Mouse (Mus musculus) MEL (cell line): Measurements from ENCODE around the gene Prdm1. TPM values are rescaled to one million over a fixed set of nuclear protein-coding genes. Genes with fewer than 3 reads are reported as not detected.

Source experiments
- DNase-seq: peaks from one replicate; pipeline ENCODE4 v3.0.0; 2011; ENCODE audit warnings: low read depth, low spot score
- H3K27ac ChIP-seq: 2 replicates; pipeline ENCODE4 v1.5.1; 2012; ENCODE audit warnings: low read depth, mild to moderate bottlenecking, control low read depth, low read length, moderate library complexity; ENCODE audit not compliant: control insufficient read depth
- H3K27me3 ChIP-seq, 2 experiments: fragments of 150-350 bp in 1 of 2; sonication (generic) in 1 of 2; 2 replicates each; pipeline ENCODE4 v1.6.1; 2012; ENCODE audit warnings: low read length in 2 of 2, mild to moderate bottlenecking in 2 of 2, improper control_type of control experiment in 1 of 2, moderate library complexity in 1 of 2; ENCODE audit not compliant: insufficient read depth in 2 of 2, control insufficient read depth in 1 of 2
- H3K36me3 ChIP-seq, 2 experiments: 2 replicates each; pipeline ENCODE4 v1.6.1; 2012 to 2014; ENCODE audit warnings: low read length in 2 of 2, improper control_type of control experiment in 1 of 2, inconsistent platforms in 1 of 2, mild to moderate bottlenecking in 1 of 2; ENCODE audit not compliant: insufficient read depth in 2 of 2, control insufficient read depth in 1 of 2
- H3K4me1 ChIP-seq, 2 experiments: fragments of 150-350 bp in 1 of 2; sonication (generic) in 1 of 2; 2 replicates each; pipeline ENCODE4 v1.6.1; 2012; ENCODE audit warnings: low read length in 2 of 2, improper control_type of control experiment in 1 of 2, mild to moderate bottlenecking in 1 of 2; ENCODE audit not compliant: insufficient read depth in 2 of 2, control insufficient read depth in 1 of 2
- H3K4me3 ChIP-seq, 2 experiments: fragments of 150-350 bp in 1 of 2; sonication (generic) in 1 of 2; 2 replicates each; pipeline ENCODE4 v1.5.1; 2012; ENCODE audit warnings: low read depth in 2 of 2, low read length in 2 of 2, mild to moderate bottlenecking in 2 of 2, moderate library complexity in 2 of 2, control low read depth in 1 of 2, improper control_type of control experiment in 1 of 2; ENCODE audit not compliant: control insufficient read depth in 1 of 2, insufficient read depth in 1 of 2
- H3K79me2 ChIP-seq: 2 replicates; pipeline ENCODE4 v1.6.1; 2012; ENCODE audit warnings: mild to moderate bottlenecking, low read length, moderate library complexity; ENCODE audit not compliant: control insufficient read depth, poor library complexity, insufficient read depth
- H3K9ac ChIP-seq: 2 replicates; pipeline ENCODE4 v1.6.1; 2012; ENCODE audit warnings: low read depth, mild to moderate bottlenecking, control low read depth, low read length, moderate library complexity; ENCODE audit not compliant: control insufficient read depth, poor library complexity, severe bottlenecking
- H3K9me3 ChIP-seq: fragments of 150-350 bp; sonication (generic); replicated peaks from 2 replicates; pipeline ENCODE4 v1.6.1; 2012; ENCODE audit warnings: mild to moderate bottlenecking, low read length, improper control_type of control experiment, moderate library complexity; ENCODE audit not compliant: insufficient read depth
- CHD2 ChIP-seq: IDR thresholded peaks from 2 replicates; pipeline ENCODE4 v1.6.1; 2011; ENCODE audit warnings: low read length, improper control_type of control experiment
- E2F4 ChIP-seq: IDR thresholded peaks from 2 replicates; pipeline ENCODE4 v1.6.1; 2011; ENCODE audit warnings: low read depth, low read length, improper control_type of control experiment, borderline replicate concordance
- ELF1 ChIP-seq: IDR thresholded peaks from 2 replicates; pipeline ENCODE4 v1.6.1; 2014; ENCODE audit warnings: low read depth, mild to moderate bottlenecking, inconsistent platforms, low read length, improper control_type of control experiment, moderate library complexity
- GABPA ChIP-seq: IDR thresholded peaks from 2 replicates; pipeline ENCODE4 v1.6.1; 2012; ENCODE audit warnings: low read depth, mild to moderate bottlenecking, inconsistent platforms, low read length, improper control_type of control experiment, moderate library complexity
- JUND ChIP-seq: IDR thresholded peaks from 2 replicates; pipeline ENCODE4 v1.6.1; 2011; ENCODE audit warnings: low read depth, mild to moderate bottlenecking, improper control_type of control experiment, low read length
- KAT2A ChIP-seq: conservative IDR thresholded peaks from 2 replicates; pipeline ENCODE4 v1.6.1; 2012; ENCODE audit warnings: low read depth, low read length, improper control_type of control experiment, inconsistent platforms
- MEF2A ChIP-seq: IDR thresholded peaks from 2 replicates; pipeline ENCODE4 v1.6.1; 2014; ENCODE audit warnings: low read depth, mild to moderate bottlenecking, inconsistent platforms, low read length, improper control_type of control experiment; ENCODE audit not compliant: poor library complexity, insufficient replicate concordance, severe bottlenecking; ENCODE audit errors: extremely low read depth
- MYB ChIP-seq: IDR thresholded peaks from 2 replicates; pipeline ENCODE4 v1.6.1; 2011; ENCODE audit warnings: mild to moderate bottlenecking, low read depth, low read length, improper control_type of control experiment
- POLR2A ChIP-seq, 2 experiments: IDR thresholded peaks; 2 replicates each; pipeline ENCODE4 v1.6.1; 2011 to 2012; ENCODE audit warnings: low read length in 2 of 2, mild to moderate bottlenecking in 2 of 2, control low read depth in 1 of 2, improper control_type of control experiment in 1 of 2, low read depth in 1 of 2, moderate library complexity in 1 of 2; ENCODE audit not compliant: control insufficient read depth in 1 of 2, insufficient read depth in 1 of 2, poor library complexity in 1 of 2
- POLR2AphosphoS5 ChIP-seq: IDR thresholded peaks from 2 replicates; pipeline ENCODE4 v1.6.1; 2012; ENCODE audit warnings: low read depth, borderline replicate concordance, mild to moderate bottlenecking, inconsistent platforms, low read length, moderate library complexity, mixed read lengths
- RAD21 ChIP-seq: IDR thresholded peaks from 2 replicates; pipeline ENCODE4 v1.6.1; 2011; ENCODE audit warnings: mild to moderate bottlenecking, low read depth, low read length, improper control_type of control experiment
- TAL1 ChIP-seq: IDR thresholded peaks from 2 replicates; pipeline ENCODE4 v1.6.1; 2012; ENCODE audit warnings: mild to moderate bottlenecking, inconsistent platforms, low read length, moderate library complexity, mixed read lengths
- TBP ChIP-seq: IDR thresholded peaks from 2 replicates; pipeline ENCODE4 v1.8.0; 2011; ENCODE audit warnings: low read depth, low read length, improper control_type of control experiment
- UBTF ChIP-seq: IDR thresholded peaks from 2 replicates; pipeline ENCODE4 v1.6.1; 2012; ENCODE audit warnings: low read depth, mild to moderate bottlenecking, inconsistent platforms, low read length, improper control_type of control experiment, moderate library complexity, borderline replicate concordance; ENCODE audit not compliant: insufficient read depth
- USF2 ChIP-seq, 2 experiments: IDR thresholded peaks; 2 replicates each; pipeline ENCODE4 v1.6.1; 2011 to 2012; ENCODE audit warnings: improper control_type of control experiment in 2 of 2, low read length in 2 of 2, borderline replicate concordance in 1 of 2, inconsistent platforms in 1 of 2, low read depth in 1 of 2, mild to moderate bottlenecking in 1 of 2; ENCODE audit not compliant: insufficient read depth in 1 of 2
- ZKSCAN1 ChIP-seq: IDR thresholded peaks from 2 replicates; pipeline ENCODE4 v1.6.1; 2012; ENCODE audit warnings: low read depth, mild to moderate bottlenecking, inconsistent platforms, low read length, improper control_type of control experiment, moderate library complexity
- ZNF384 ChIP-seq: IDR thresholded peaks from 2 replicates; pipeline ENCODE4 v1.6.1; 2012; ENCODE audit warnings: low read depth, mild to moderate bottlenecking, inconsistent platforms, low read length, improper control_type of control experiment
- polyA plus RNA-seq, 2 experiments: library from polyadenylated mRNA; stranded (reverse) in 1 of 2; unstranded in 1 of 2; fragments of >175 nt in 1 of 2; fragments of >200 nt in 1 of 2; gene quantifications; 2 replicates each; pipeline versions ENCODE4 v1.2.1 to v1.2.4; 2012; ENCODE audit warnings: low replicate concordance in 2 of 2, low read depth in 1 of 2; ENCODE audit not compliant: insufficient read length in 2 of 2, insufficient read depth in 1 of 2, missing spikeins in 1 of 2
- total RNA-seq: library from RNA; depleted of rRNA; stranded (reverse); fragments of 300-350 nt; gene quantifications from 2 replicates; pipeline ENCODE4 v1.2.3, GENCODE M21; 2012

The Prdm1 gene
- total and polyA plus RNA-seq, 3 experiments: 0.14 TPM; not detected in 2

DNA sequence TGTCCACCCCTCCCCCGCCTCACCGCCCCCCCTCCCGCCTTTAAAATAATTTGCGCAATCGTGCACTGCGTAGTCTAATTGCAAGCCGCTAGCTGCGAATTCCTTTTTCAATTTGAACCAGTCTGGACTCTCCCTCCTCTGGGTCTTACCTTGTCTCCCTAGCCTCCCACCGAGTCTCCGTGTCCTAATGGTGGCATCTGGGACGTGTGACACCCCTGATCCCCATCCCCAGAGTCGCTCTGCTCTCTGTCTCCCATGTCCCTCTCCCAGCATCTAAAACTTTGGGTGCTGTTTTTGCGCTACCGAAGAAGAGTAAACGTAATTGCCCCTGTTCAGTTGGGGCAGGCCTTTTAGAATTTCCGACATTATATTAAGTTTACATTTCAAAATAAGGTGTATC lies 650 bp downstream of the Prdm1 start:
- no peaks in the 10 kb centered on the region; a peak in 1 of 4 replicates for H3K27me3 ChIP-seq
- DNase-seq: no peak
- no peak overlapping the region for H3K9ac ChIP-seq
- no peak overlapping the region for H3K27ac ChIP-seq
- TF ChIP-seq TBP: no peak
- no peak for TF ChIP-seq RAD21
- no peak for TF ChIP-seq POLR2AphosphoS5
- TF ChIP-seq UBTF: no peak
- TF ChIP-seq ZNF384: no peak
- peaks cover 0 to 9% of the 10 kb centered on the region in 2 experiments; a peak in 2 of 4 replicates for H3K36me3 ChIP-seq
- H3K79me2 ChIP-seq: no peaks in the 10 kb centered on the region
- peaks cover 0 to 7% of the 10 kb centered on the region in 2 experiments; a peak in 2 of 4 replicates for H3K4me1 ChIP-seq
- no peak overlapping the region for H3K4me3 ChIP-seq
- H3K9me3 ChIP-seq: no peaks in the 10 kb centered on the region

- Histone ChIP-seq H3K27ac (no peak overlapping the region), H3K79me2 (no peaks in the 10 kb centered on the region), H3K27me3 (no peaks in the 10 kb centered on the region; a peak in 1 of 4 replicates), H3K9ac (no peak overlapping the region), H3K4me1 (peaks cover 0 to 7% of the 10 kb centered on the region in 2 experiments; a peak in 2 of 4 replicates), H3K4me3 (no peak overlapping the region), H3K9me3 (no peaks in the 10 kb centered on the region), H3K36me3 (peaks cover 0 to 9% of the 10 kb centered on the region in 2 experiments; a peak in 2 of 4 replicates)
- TF ChIP-seq TBP: no peak
- TF ChIP-seq KAT2A: no peak
- no peak for TF ChIP-seq POLR2A (IDR thresholded peaks at IDR 0.05; ENCODE audit: control insufficient read depth in 1 of 2, insufficient read depth in 1 of 2, low read depth in 1 of 2, low read length in 2 of 2, poor library complexity in 1 of 2)
- TF ChIP-seq E2F4: no peak
- no peak for TF ChIP-seq TAL1
- no peak for TF ChIP-seq POLR2AphosphoS5
- no peak for TF ChIP-seq MEF2A
- no peak for TF ChIP-seq UBTF
- TF ChIP-seq CHD2: no peak
- TF ChIP-seq ELF1: no peak
- no peak for TF ChIP-seq JUND
- no peak for TF ChIP-seq RAD21
- no peak for TF ChIP-seq ZKSCAN1
- TF ChIP-seq USF2 (IDR thresholded peaks at IDR 0.05; ENCODE audit: borderline replicate concordance in 1 of 2, insufficient read depth in 1 of 2, low read depth in 1 of 2, low read length in 2 of 2): no peak
- TF ChIP-seq MYB: no peak
- no peak for TF ChIP-seq GABPA
- DNase-seq: no peak
These were observed 1.3 kb downstream of the Prdm1 start for GRCm38 (mm10) chr10:44526751-44527591.
